Mouse (Mus musculus): ENCODE results near the gene 2010300C02Rik. TPM values are rescaled to one million over a fixed set of nuclear protein-coding genes. Genes with fewer than 3 reads are reported as not detected.

The 2010300C02Rik gene
- 3.2 and 6.7 TPM in 2 replicates for polyA plus RNA-seq (2015; fragmentation: Nextera tagmentation; extraction: Ambion mirVana)

DNA sequence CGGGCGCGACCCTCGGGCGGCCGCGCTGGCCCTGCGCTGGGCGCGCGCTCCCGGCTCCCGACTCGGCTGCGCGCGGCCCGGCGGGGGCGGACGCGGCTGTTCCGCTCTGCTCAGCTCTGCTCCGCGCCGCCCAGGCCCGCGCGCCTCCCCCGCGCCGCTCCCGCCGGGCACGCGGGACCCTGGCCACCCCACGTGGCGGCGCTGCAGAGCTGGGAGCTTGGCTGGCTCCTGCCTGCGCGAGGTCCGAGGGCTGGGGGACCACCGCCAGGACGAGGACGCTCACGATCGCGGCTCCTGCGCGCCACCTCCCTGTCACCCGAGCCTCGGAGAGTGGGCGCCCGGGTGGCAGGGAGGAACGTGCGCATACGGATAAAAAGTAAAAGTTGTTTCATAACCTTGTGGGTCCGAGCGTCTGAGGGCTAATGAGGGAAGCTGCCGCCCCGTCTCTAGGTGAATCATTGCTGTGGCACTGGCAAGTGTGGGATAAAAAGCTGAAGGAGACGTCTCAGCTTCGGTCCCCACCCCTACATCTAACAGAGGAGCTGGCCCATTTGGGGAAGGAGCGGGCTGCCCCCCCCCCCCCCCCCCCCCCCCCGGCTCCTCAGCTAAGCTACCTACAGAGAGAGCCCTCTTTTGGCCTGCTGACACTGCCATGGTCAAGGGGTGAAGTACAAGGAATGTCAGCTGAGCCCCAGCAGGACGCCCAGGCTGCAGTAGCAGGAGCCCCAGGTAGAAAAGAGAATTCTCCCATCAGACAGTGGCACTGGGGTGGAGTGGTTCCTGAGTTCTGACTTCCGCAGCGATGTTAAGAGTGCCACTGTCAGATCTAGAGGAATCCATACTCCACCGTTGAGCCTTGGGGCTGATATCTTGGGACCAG lies at the start of gene 2010300C02Rik:
TSS of gene 2010300C02Rik (minus strand) at position 325 of the 880 bp plus-strand sequence.
- Histone ChIP-seq H3K27ac (peak within 1 kb of the TSS; percentile 57), H3K4me3 (peak within 1 kb of the TSS; percentile 67)
- peak; percentile 83 for ATAC-seq (replicated peaks; ENCODE audit: insufficient number of reproducible peaks, insufficient read depth, low FRiP score, low read depth)

DNA sequence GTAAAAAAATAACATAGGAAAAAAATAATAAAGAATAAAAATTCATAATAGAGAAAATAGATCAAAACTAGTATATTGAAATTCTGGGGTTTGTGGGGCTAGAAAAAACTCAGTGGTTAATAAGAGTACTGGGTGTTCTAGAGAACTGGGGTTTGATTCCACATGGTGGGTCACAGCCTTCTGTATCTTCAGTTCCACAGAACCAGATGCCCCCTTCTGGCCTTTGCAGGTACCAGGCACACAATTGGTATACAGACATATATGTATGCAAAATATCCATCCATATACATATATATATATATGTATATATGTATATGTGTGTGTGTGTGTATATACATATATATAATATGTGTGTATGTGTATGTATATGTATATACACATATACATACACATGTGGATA lies 39.5 kb upstream of the 2010300C02Rik start:
- ATAC-seq (replicated peaks; ENCODE audit: insufficient number of reproducible peaks, insufficient read depth, low FRiP score, low read depth), result no peak
- H3K4me2 ChIP-seq, result no peak overlapping the region
- H3K4me3 ChIP-seq, result no peak overlapping the region
- H3K9me3 ChIP-seq (replicated peaks), result no peaks in the 10 kb centered on the region
- H3K4me1 ChIP-seq (replicated peaks), result no peaks in the 10 kb centered on the region
- no peaks in the 10 kb centered on the region for H3K27me3 ChIP-seq
- no peak overlapping the region for H3K9ac ChIP-seq
- no peak overlapping the region for H3K27ac ChIP-seq
- H3K36me3 ChIP-seq, result no peaks in the 10 kb centered on the region

More for the DNA sequence above, at the start of gene 2010300C02Rik:
- no peaks in the 10 kb centered on the region for H3K9me3 ChIP-seq (replicated peaks)
- H3K27me3 ChIP-seq, result peaks cover 16% of the 10 kb centered on the region
- no peaks in the 10 kb centered on the region for H3K36me3 ChIP-seq
- 1% methylated on average over 47 of the region's 69 CpGs for WGBS
- peak within 1 kb of the TSS; percentile 99 for H3K4me2 ChIP-seq
- H3K4me1 ChIP-seq (replicated peaks), result peaks cover 9% of the 10 kb centered on the region
- H3K9ac ChIP-seq, result peak within 1 kb of the TSS; percentile 64

- no peaks in the 10 kb centered on the region for H3K36me3 ChIP-seq
- H3K4me3 ChIP-seq, result no peak overlapping the region
- no peak overlapping the region for H3K27ac ChIP-seq
- H3K4me2 ChIP-seq, result no peak overlapping the region
- H3K9ac ChIP-seq, result no peak overlapping the region
- H3K27me3 ChIP-seq, result no peaks in the 10 kb centered on the region
- H3K9me3 ChIP-seq (replicated peaks), result no peaks in the 10 kb centered on the region
- ATAC-seq (replicated peaks; ENCODE audit: insufficient number of reproducible peaks, insufficient read depth, low FRiP score, low read depth), result no peak
- WGBS, result 67% methylated on average over 9 of the region's 9 CpGs
- H3K4me1 ChIP-seq (replicated peaks), result no peaks in the 10 kb centered on the region
These were observed 24.9 kb upstream of the 2010300C02Rik start for GRCm38 (mm10) chr1:37744650-37745259.

- no peak for ATAC-seq (replicated peaks; ENCODE audit: insufficient number of reproducible peaks, insufficient read depth, low FRiP score, low read depth)
- Histone ChIP-seq H3K4me1 (replicated peaks) (no peaks in the 10 kb centered on the region), H3K36me3 (no peaks in the 10 kb centered on the region), H3K9me3 (replicated peaks) (no peaks in the 10 kb centered on the region), H3K4me3 (no peak overlapping the region), H3K27ac (no peak overlapping the region), H3K4me2 (no peak overlapping the region), H3K9ac (no peak overlapping the region), H3K27me3 (no peaks in the 10 kb centered on the region)
- WGBS, result 70% methylated on average over 14 of the region's 14 CpGs
These were observed 22.9 kb upstream of the 2010300C02Rik start for GRCm38 (mm10) chr1:37742602-37743270.

- Histone ChIP-seq H3K4me1 (replicated peaks) (no peaks in the 10 kb centered on the region), H3K27ac (no peak overlapping the region), H3K27me3 (no peaks in the 10 kb centered on the region), H3K36me3 (no peaks in the 10 kb centered on the region), H3K9ac (no peak overlapping the region), H3K9me3 (replicated peaks) (no peaks in the 10 kb centered on the region), H3K4me3 (no peak overlapping the region), H3K4me2 (no peak overlapping the region)
- 87% methylated on average over 11 of the region's 11 CpGs for WGBS
- ATAC-seq (replicated peaks; ENCODE audit: insufficient number of reproducible peaks, insufficient read depth, low FRiP score, low read depth), result no peak
These were observed 22.2 kb upstream of the 2010300C02Rik start for GRCm38 (mm10) chr1:37742126-37742525.

- Histone ChIP-seq H3K9me3 (replicated peaks) (no peaks in the 10 kb centered on the region), H3K36me3 (no peaks in the 10 kb centered on the region), H3K4me1 (replicated peaks) (no peaks in the 10 kb centered on the region), H3K27ac (no peak overlapping the region), H3K9ac (no peak overlapping the region), H3K4me2 (no peak overlapping the region), H3K4me3 (no peak overlapping the region), H3K27me3 (no peaks in the 10 kb centered on the region)
- ATAC-seq (replicated peaks; ENCODE audit: insufficient number of reproducible peaks, insufficient read depth, low FRiP score, low read depth), result no peak
- WGBS, result 54% methylated on average over 8 of the region's 8 CpGs
These were observed 20.4 kb upstream of the 2010300C02Rik start for GRCm38 (mm10) chr1:37740161-37740802.

GRCm38 (mm10) chr1:37738895-37739294 lies 19.0 kb upstream of the 2010300C02Rik start:
- H3K4me1 ChIP-seq (replicated peaks), result no peaks in the 10 kb centered on the region
- H3K9ac ChIP-seq, result no peak overlapping the region
- ATAC-seq (replicated peaks; ENCODE audit: insufficient number of reproducible peaks, insufficient read depth, low FRiP score, low read depth), result no peak
- H3K36me3 ChIP-seq, result no peaks in the 10 kb centered on the region
- no peak overlapping the region for H3K4me3 ChIP-seq
- H3K27me3 ChIP-seq, result no peaks in the 10 kb centered on the region
- H3K9me3 ChIP-seq (replicated peaks), result no peaks in the 10 kb centered on the region
- H3K27ac ChIP-seq, result no peak overlapping the region
- H3K4me2 ChIP-seq, result no peak overlapping the region
- 70% methylated on average over 2 of the region's 2 CpGs for WGBS

DNA sequence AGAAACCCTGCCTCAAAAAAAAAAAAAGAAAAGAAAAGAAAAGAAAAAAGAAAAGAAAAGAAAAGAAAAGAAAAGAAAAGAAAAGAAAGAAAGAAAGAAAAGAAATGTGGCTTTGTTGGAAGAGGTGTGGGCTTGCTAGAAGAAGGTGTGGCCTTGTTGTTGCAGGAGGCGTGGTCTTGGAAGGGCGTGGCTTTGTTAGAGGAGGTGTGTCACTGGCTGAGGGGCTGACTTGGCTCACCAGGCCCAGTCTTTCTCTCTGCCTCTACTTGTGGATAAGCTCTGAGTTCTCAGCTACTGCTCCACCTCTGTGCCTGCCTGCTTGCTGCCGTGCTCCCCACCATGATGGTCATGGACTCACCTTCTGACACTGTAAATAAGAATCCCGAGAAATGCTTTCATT lies 17.2 kb upstream of the 2010300C02Rik start:
- no peak overlapping the region for H3K4me3 ChIP-seq
- whole genome bisulfite sequencing, result 77% methylated on average over 4 of the region's 4 CpGs
- no peaks in the 10 kb centered on the region for H3K9me3 ChIP-seq (replicated peaks)
- no peaks in the 10 kb centered on the region for H3K4me1 ChIP-seq (replicated peaks)
- ATAC-seq (replicated peaks; ENCODE audit: insufficient number of reproducible peaks, insufficient read depth, low FRiP score, low read depth), result no peak
- no peak overlapping the region for H3K4me2 ChIP-seq
- no peaks in the 10 kb centered on the region for H3K27me3 ChIP-seq
- H3K36me3 ChIP-seq, result no peaks in the 10 kb centered on the region
- no peak overlapping the region for H3K27ac ChIP-seq
- no peak overlapping the region for H3K9ac ChIP-seq

DNA sequence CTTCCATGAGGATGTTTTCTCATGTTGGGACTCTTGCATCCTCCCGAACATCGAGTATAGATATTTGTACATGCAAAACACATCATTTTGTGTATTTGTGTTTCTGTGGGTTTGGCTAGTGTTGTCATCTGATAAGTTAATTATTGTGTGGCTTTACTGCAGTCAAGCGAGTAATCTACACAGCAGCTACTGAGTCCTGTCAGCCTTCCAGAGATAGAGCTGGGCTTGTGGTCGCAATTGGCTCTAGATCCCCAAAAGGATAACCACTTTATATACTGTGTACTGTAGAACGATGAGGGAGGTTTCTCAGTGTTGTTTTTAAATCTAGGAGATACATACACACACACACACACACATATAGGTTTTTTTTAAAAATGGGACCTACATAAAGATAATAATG lies 16.0 kb upstream of the 2010300C02Rik start:
- no peak overlapping the region for H3K27ac ChIP-seq
- H3K4me1 ChIP-seq (replicated peaks), result no peaks in the 10 kb centered on the region
- H3K36me3 ChIP-seq, result no peaks in the 10 kb centered on the region
- H3K9me3 ChIP-seq (replicated peaks), result no peaks in the 10 kb centered on the region
- no peak overlapping the region for H3K4me2 ChIP-seq
- H3K27me3 ChIP-seq, result no peaks in the 10 kb centered on the region
- H3K4me3 ChIP-seq, result no peak overlapping the region
- no peak overlapping the region for H3K9ac ChIP-seq
- no peak for ATAC-seq (replicated peaks; ENCODE audit: insufficient number of reproducible peaks, insufficient read depth, low FRiP score, low read depth)
- WGBS, result 80% methylated on average over 5 of the region's 5 CpGs

DNA sequence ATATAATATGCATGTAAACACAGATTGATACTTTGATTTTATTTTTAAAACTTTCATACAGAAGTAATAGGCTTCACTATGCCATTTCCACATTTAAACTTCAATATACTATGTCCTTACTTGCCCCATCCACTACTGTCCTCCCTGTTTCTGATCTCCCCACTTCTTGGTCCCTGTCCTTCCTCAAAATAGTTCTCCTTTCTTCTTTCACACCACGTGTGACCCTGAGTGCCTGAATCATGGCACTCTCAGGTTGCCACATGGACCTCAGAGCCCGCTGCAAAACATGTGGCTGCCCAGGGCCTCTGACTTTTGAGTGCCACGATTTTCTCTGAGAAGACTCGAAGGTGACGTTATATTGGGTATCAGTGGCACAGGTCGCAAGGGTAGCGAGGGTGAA lies 15.0 kb upstream of the 2010300C02Rik start:
- Histone ChIP-seq H3K27me3 (no peaks in the 10 kb centered on the region), H3K9ac (no peak overlapping the region), H3K4me2 (no peak overlapping the region), H3K4me1 (replicated peaks) (no peaks in the 10 kb centered on the region), H3K4me3 (no peak overlapping the region), H3K9me3 (replicated peaks) (no peaks in the 10 kb centered on the region), H3K36me3 (no peaks in the 10 kb centered on the region), H3K27ac (no peak overlapping the region)
- no peak for ATAC-seq (replicated peaks; ENCODE audit: insufficient number of reproducible peaks, insufficient read depth, low FRiP score, low read depth)
- WGBS, result 81% methylated on average over 7 of the region's 7 CpGs

DNA sequence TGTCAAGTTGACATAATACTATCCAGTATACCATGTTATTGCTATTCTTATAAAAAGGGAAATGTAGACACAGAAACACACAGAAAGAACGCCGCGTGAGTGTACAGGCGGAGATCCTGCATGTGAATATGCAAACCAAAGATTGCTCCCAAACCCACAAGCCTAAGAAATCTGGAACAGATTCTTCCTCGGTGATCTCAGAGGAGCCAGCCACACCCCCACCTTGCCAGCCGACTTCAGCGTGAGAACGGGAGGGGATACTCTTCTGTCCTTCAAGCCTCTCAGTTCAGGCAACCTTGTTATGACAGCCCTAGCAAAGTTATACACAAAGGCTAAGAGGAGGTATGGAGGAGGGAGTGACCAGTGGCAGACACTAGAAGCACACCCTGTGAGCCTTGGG lies 9.5 kb upstream of the 2010300C02Rik start:
- no peak overlapping the region for H3K27ac ChIP-seq
- H3K9ac ChIP-seq, result no peak overlapping the region
- H3K9me3 ChIP-seq (replicated peaks), result no peaks in the 10 kb centered on the region
- no peak overlapping the region for H3K4me3 ChIP-seq
- H3K4me1 ChIP-seq (replicated peaks), result no peaks in the 10 kb centered on the region
- ATAC-seq (replicated peaks; ENCODE audit: insufficient number of reproducible peaks, insufficient read depth, low FRiP score, low read depth), result no peak
- WGBS, result 90% methylated on average over 8 of the region's 8 CpGs
- H3K27me3 ChIP-seq, result 0 out of 2 replicates have a peak, but pooled peaks cover 2% of the 10 kb centered on the region
- no peaks in the 10 kb centered on the region for H3K36me3 ChIP-seq
- H3K4me2 ChIP-seq, result no peak overlapping the region

All from heart, embryonic 15.5 days (tissue).